Mouse (Mus musculus): ENCODE measurements at regions not wholly inside any gene's neighbourhood (a gene's known extent, or its start where the extent isn't known, plus 50 kb on each side); places are given as distances from the start of the nearest gene placed in this dataset.
A peak's percentile ranks its signal among the peaks of the same experiment; 100 is the strongest.

DNA sequence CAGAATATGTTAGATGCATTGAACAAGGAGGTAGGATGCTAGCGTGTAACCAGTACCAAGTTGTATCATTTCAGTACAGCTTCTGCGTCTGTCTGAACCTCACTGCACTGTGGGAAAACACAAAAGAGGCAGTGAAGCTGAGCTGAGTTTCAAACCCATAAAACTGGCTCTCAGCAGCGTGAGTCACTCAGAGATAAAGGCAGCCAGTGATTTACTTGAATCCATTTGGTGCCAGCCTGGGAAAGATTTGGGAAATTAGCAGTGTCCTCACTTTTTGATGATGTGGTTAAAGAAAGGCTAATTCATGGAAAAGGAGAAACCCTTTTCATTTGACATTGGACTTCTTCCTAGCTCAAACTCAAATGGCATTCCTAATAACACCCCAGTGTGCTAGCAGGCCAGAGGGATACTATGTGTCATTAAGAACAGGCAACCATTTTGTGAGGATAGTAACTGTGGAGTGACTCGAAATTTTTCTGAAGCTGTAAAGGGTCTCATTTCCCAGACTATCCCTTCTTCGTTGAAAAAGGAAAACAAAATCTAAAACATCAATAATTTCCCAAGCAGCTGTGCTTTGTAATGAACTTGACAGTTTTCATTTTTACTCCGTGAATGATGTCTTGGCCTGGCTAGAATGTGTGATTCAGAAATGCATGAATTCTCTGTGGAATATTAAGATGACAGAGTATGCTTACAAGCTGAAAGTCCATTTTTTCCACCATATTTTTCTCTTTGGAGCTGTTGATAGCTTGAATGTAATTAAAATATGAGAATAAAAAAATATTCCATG is 85.8 kb upstream of the Cerkl start:
- ATAC-seq (ENCODE audit: insufficient number of reproducible peaks, insufficient read depth, low FRiP score, low read depth) = no peak
- H3K9me3 ChIP-seq (ENCODE audit: control insufficient read depth, low read length) = no peaks in the 10 kb centered on the region
- H3K27ac ChIP-seq (replicated peaks in 1 of 2; ENCODE audit: control insufficient read depth in 1 of 2, insufficient read depth in 1 of 2, low read depth in 2 of 2, low read length in 2 of 2) = peak overlapping the region; percentile 30 to 56; a peak in 1 of 4 replicates
- no peak overlapping the region for H3K4me2 ChIP-seq (ENCODE audit: low read length)
- no peak overlapping the region for H3K4me3 ChIP-seq (ENCODE audit: control insufficient read depth in 1 of 2, insufficient read depth in 1 of 2, low read depth in 1 of 2, low read length in 2 of 2)
- no peaks in the 10 kb centered on the region for H3K27me3 ChIP-seq (ENCODE audit: control insufficient read depth, insufficient read depth, low read length)
- H3K36me3 ChIP-seq (ENCODE audit: control insufficient read depth, insufficient read depth, low read length) = no peaks in the 10 kb centered on the region
- H3K4me1 ChIP-seq (ENCODE audit: control insufficient read depth in 2 of 2, insufficient read depth in 2 of 2, low read length in 2 of 2) = peaks cover 17 to 28% of the 10 kb centered on the region in 2 experiments
- no peak overlapping the region for H3K9ac ChIP-seq (ENCODE audit: low read length)
- 66% methylated on average over 6 of the region's 6 CpGs for WGBS

DNA sequence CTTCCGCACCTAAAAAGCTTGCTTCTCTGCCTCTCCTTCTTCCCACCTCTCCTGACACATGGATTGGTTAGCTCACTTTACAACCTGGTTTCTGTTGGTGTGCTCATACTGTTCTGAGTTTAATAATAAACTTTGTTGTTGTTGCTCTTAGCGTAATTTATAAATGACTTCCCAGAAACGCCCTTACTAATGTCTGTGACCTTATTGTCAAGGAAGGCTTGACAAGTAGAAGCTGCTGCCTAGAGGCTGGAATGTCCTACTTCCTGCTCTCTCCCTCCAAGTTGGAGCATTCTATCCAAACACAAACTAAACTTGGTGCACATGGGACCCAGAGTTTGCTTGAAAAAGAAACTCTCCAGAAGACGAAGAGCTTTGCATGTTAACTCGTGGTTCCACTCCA is 86.9 kb upstream of the Cerkl start:
- Histone ChIP-seq H3K9me3 (ENCODE audit: control insufficient read depth, low read length) (no peaks in the 10 kb centered on the region), H3K27ac (replicated peaks in 1 of 2; ENCODE audit: control insufficient read depth in 1 of 2, insufficient read depth in 1 of 2, low read depth in 2 of 2, low read length in 2 of 2) (peak overlapping the region in 1 of 2 experiments; percentile 64; a peak in 1 of 4 replicates), H3K9ac (ENCODE audit: low read length) (no peak overlapping the region), H3K36me3 (ENCODE audit: control insufficient read depth, insufficient read depth, low read length) (no peaks in the 10 kb centered on the region), H3K4me3 (ENCODE audit: control insufficient read depth in 1 of 2, insufficient read depth in 1 of 2, low read depth in 1 of 2, low read length in 2 of 2) (no peak overlapping the region), H3K4me1 (ENCODE audit: control insufficient read depth in 2 of 2, insufficient read depth in 2 of 2, low read length in 2 of 2) (peaks cover 16 to 31% of the 10 kb centered on the region in 2 experiments), H3K27me3 (ENCODE audit: control insufficient read depth, insufficient read depth, low read length) (no peaks in the 10 kb centered on the region), H3K4me2 (ENCODE audit: low read length) (no peak overlapping the region)
- 67% methylated on average over 5 of the region's 5 CpGs for WGBS
- no peak for ATAC-seq (ENCODE audit: insufficient number of reproducible peaks, insufficient read depth, low FRiP score, low read depth)

- no peaks in the 10 kb centered on the region for H3K9me3 ChIP-seq (ENCODE audit: control insufficient read depth, low read length)
- no peak overlapping the region for H3K4me3 ChIP-seq (ENCODE audit: control insufficient read depth in 1 of 2, insufficient read depth in 1 of 2, low read depth in 1 of 2, low read length in 2 of 2)
- 0 out of 2 replicates have a peak, but pooled peaks have one; percentile 7 for ATAC-seq (ENCODE audit: insufficient number of reproducible peaks, insufficient read depth, low FRiP score, low read depth)
- H3K27me3 ChIP-seq (ENCODE audit: control insufficient read depth, insufficient read depth, low read length) = no peaks in the 10 kb centered on the region
- H3K4me1 ChIP-seq (ENCODE audit: control insufficient read depth in 2 of 2, insufficient read depth in 2 of 2, low read length in 2 of 2) = peaks cover 16 to 30% of the 10 kb centered on the region in 2 experiments
- H3K36me3 ChIP-seq (ENCODE audit: control insufficient read depth, insufficient read depth, low read length) = no peaks in the 10 kb centered on the region
- H3K9ac ChIP-seq (ENCODE audit: low read length) = no peak overlapping the region
- peak overlapping the region; percentile 8 to 24; a peak in 2 of 4 replicates for H3K27ac ChIP-seq (replicated peaks in 1 of 2; ENCODE audit: control insufficient read depth in 1 of 2, insufficient read depth in 1 of 2, low read depth in 2 of 2, low read length in 2 of 2)
- WGBS = 77% methylated on average over 8 of the region's 8 CpGs
- H3K4me2 ChIP-seq (ENCODE audit: low read length) = no peak overlapping the region
These were observed 87.6 kb upstream of the Cerkl start for GRCm38 (mm10) chr2:79543948-79544792.

DNA sequence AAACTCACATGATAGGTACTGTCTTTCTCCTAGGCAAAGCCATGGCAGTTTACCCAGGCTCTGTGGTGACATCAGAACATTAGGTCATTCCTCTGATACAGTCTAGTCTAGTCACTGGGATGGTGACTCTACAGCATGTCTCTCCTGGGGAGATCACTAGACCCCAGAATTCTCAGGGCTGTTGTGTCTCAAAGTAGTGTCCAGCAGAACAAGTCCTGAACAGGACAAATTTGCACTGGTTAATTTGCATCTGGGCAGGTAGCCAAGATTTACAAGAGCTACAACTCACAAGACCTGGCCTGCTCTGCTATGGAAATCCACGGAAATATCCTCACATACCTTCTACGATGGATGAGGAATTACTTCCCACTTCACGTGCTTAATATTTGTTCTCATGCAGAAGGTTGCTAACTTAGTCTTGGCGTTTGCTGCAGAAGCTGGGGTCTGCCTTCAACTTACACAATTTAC is 88.2 kb upstream of the Cerkl start:
- peak overlapping the region; percentile 8 to 24; a peak in 2 of 4 replicates for H3K27ac ChIP-seq (replicated peaks in 1 of 2; ENCODE audit: control insufficient read depth in 1 of 2, insufficient read depth in 1 of 2, low read depth in 2 of 2, low read length in 2 of 2)
- no peaks in the 10 kb centered on the region for H3K9me3 ChIP-seq (ENCODE audit: control insufficient read depth, low read length)
- ATAC-seq (ENCODE audit: insufficient number of reproducible peaks, insufficient read depth, low FRiP score, low read depth) = peak; percentile 36; the same call in 1 of the 2 replicates
- H3K27me3 ChIP-seq (ENCODE audit: control insufficient read depth, insufficient read depth, low read length) = no peaks in the 10 kb centered on the region
- H3K4me3 ChIP-seq (ENCODE audit: control insufficient read depth in 1 of 2, insufficient read depth in 1 of 2, low read depth in 1 of 2, low read length in 2 of 2) = no peak overlapping the region
- H3K36me3 ChIP-seq (ENCODE audit: control insufficient read depth, insufficient read depth, low read length) = no peaks in the 10 kb centered on the region
- no peak overlapping the region for H3K9ac ChIP-seq (ENCODE audit: low read length)
- peaks cover 16 to 30% of the 10 kb centered on the region in 2 experiments for H3K4me1 ChIP-seq (ENCODE audit: control insufficient read depth in 2 of 2, insufficient read depth in 2 of 2, low read length in 2 of 2)
- H3K4me2 ChIP-seq (ENCODE audit: low read length) = no peak overlapping the region
- 28% methylated on average over 4 of the region's 4 CpGs for WGBS

GRCm38 (mm10) chr2:79546206-79546605 is 88.9 kb upstream of the Itprid2 start:
- Histone ChIP-seq H3K4me1 (ENCODE audit: control insufficient read depth in 2 of 2, insufficient read depth in 2 of 2, low read length in 2 of 2) (peaks cover 16 to 30% of the 10 kb centered on the region in 2 experiments), H3K9me3 (ENCODE audit: control insufficient read depth, low read length) (no peaks in the 10 kb centered on the region), H3K9ac (ENCODE audit: low read length) (no peak overlapping the region), H3K36me3 (ENCODE audit: control insufficient read depth, insufficient read depth, low read length) (no peaks in the 10 kb centered on the region), H3K4me3 (ENCODE audit: control insufficient read depth in 1 of 2, insufficient read depth in 1 of 2, low read depth in 1 of 2, low read length in 2 of 2) (no peak overlapping the region), H3K27me3 (ENCODE audit: control insufficient read depth, insufficient read depth, low read length) (no peaks in the 10 kb centered on the region), H3K4me2 (ENCODE audit: low read length) (no peak overlapping the region), H3K27ac (replicated peaks in 1 of 2; ENCODE audit: control insufficient read depth in 1 of 2, insufficient read depth in 1 of 2, low read depth in 2 of 2, low read length in 2 of 2) (no peak overlapping the region)
- ATAC-seq (ENCODE audit: insufficient number of reproducible peaks, insufficient read depth, low FRiP score, low read depth) = no peak
- WGBS = 76% methylated on average over 4 of the region's 4 CpGs

DNA sequence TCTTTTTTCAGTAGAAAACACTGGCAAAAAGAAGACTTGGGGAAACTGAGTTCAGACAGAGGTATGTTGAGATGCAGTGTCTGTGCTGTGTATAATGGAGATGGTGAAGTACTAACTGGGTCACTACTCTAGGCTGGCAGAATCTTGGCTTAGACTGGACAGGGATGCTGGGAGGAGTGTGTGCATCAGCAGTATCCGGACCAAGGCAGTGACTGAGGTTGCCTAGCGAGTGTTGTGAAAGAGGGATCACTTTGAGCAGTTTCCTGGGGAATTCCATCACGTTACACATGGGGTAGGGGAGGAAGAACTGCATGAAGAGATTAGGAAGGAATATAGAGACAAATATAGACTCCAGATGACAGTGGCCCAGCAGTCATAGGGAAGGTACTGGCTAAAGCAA is 87.9 kb upstream of the Itprid2 start:
- no peaks in the 10 kb centered on the region for H3K36me3 ChIP-seq (ENCODE audit: control insufficient read depth, insufficient read depth, low read length)
- H3K9me3 ChIP-seq (ENCODE audit: control insufficient read depth, low read length) = no peaks in the 10 kb centered on the region
- H3K9ac ChIP-seq (ENCODE audit: low read length) = no peak overlapping the region
- H3K4me2 ChIP-seq (ENCODE audit: low read length) = no peak overlapping the region
- peak overlapping the region in 1 of 2 experiments; percentile 57; a peak in 1 of 4 replicates for H3K27ac ChIP-seq (replicated peaks in 1 of 2; ENCODE audit: control insufficient read depth in 1 of 2, insufficient read depth in 1 of 2, low read depth in 2 of 2, low read length in 2 of 2)
- ATAC-seq (ENCODE audit: insufficient number of reproducible peaks, insufficient read depth, low FRiP score, low read depth) = no peak
- 37% methylated on average over 3 of the region's 3 CpGs for WGBS
- no peak overlapping the region for H3K4me3 ChIP-seq (ENCODE audit: control insufficient read depth in 1 of 2, insufficient read depth in 1 of 2, low read depth in 1 of 2, low read length in 2 of 2)
- peaks cover 16 to 30% of the 10 kb centered on the region in 2 experiments for H3K4me1 ChIP-seq (ENCODE audit: control insufficient read depth in 2 of 2, insufficient read depth in 2 of 2, low read length in 2 of 2)
- H3K27me3 ChIP-seq (ENCODE audit: control insufficient read depth, insufficient read depth, low read length) = no peaks in the 10 kb centered on the region

DNA sequence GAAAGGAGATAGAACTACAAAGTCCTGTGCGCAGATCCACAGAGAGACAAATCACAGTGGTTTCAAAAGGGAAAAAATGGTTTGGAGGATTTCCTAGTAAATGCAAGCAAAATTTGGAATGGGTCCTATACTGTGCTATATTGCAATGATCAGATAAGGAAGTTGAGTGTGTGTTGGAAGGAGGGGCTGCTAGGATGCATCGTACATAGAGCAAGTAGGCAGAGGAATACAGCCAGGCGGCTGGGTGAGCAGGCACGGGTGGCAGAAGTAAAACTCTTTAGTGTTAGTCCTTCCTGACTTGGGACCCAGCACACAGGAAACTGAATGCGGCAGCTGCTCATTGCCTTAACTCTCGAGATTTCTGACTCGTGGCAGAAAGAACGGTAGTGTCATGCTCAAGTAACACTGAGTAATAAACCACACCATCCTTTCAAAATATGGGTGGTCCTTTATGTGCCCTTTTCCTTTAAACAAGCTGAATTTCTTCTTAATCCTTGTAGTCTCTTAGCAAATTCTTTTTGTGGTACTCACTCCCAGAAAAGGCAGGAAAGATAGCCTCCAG is 87.0 kb upstream of the Itprid2 start:
- Histone ChIP-seq H3K4me1 (ENCODE audit: control insufficient read depth in 2 of 2, insufficient read depth in 2 of 2, low read length in 2 of 2) (peaks cover 16 to 26% of the 10 kb centered on the region in 2 experiments), H3K27me3 (ENCODE audit: control insufficient read depth, insufficient read depth, low read length) (no peaks in the 10 kb centered on the region), H3K36me3 (ENCODE audit: control insufficient read depth, insufficient read depth, low read length) (no peaks in the 10 kb centered on the region), H3K4me3 (ENCODE audit: control insufficient read depth in 1 of 2, insufficient read depth in 1 of 2, low read depth in 1 of 2, low read length in 2 of 2) (no peak overlapping the region), H3K4me2 (ENCODE audit: low read length) (no peak overlapping the region), H3K9me3 (ENCODE audit: control insufficient read depth, low read length) (no peaks in the 10 kb centered on the region), H3K27ac (replicated peaks in 1 of 2; ENCODE audit: control insufficient read depth in 1 of 2, insufficient read depth in 1 of 2, low read depth in 2 of 2, low read length in 2 of 2) (peak overlapping the region in 1 of 2 experiments; percentile 57; a peak in 3 of 4 replicates), H3K9ac (ENCODE audit: low read length) (no peak overlapping the region)
- 65% methylated on average over 8 of the region's 8 CpGs for WGBS
- ATAC-seq (ENCODE audit: insufficient number of reproducible peaks, insufficient read depth, low FRiP score, low read depth) = no peak
